Mouse (Mus musculus): ENCODE data around the gene Rxra.

The Rxra gene

GRCm38 (mm10) chr2:27671633-27672091 lies 4.6 kb upstream of the Rxra start:
- DNase-seq, result no peak

- DNase-seq, result peak; percentile 75
These were observed 462 bp downstream of the Rxra start for GRCm38 (mm10) chr2:27676478-27677325.

- DNase-seq, result peak; percentile 60
These were observed 1.4 kb downstream of the Rxra start for GRCm38 (mm10) chr2:27677411-27678310.

- DNase-seq, result no peak
These were observed 2.1 kb downstream of the Rxra start for GRCm38 (mm10) chr2:27678331-27678730.

- DNase-seq, result no peak
These were observed 2.7 kb downstream of the Rxra start for GRCm38 (mm10) chr2:27678836-27679480.

- no peak for DNase-seq
These were observed 3.4 kb downstream of the Rxra start for GRCm38 (mm10) chr2:27679621-27680025.

GRCm38 (mm10) chr2:27680058-27680457 lies 3.8 kb downstream of the Rxra start:
- DNase-seq, result peak; percentile 14

GRCm38 (mm10) chr2:27680595-27680994 lies 4.4 kb downstream of the Rxra start:
- DNase-seq, result no peak

GRCm38 (mm10) chr2:27681426-27681825 lies 5.2 kb downstream of the Rxra start:
- no peak for DNase-seq

GRCm38 (mm10) chr2:27682096-27682495 lies 5.9 kb downstream of the Rxra start:
- DNase-seq, result no peak

GRCm38 (mm10) chr2:27684017-27684657 lies 7.9 kb downstream of the Rxra start:
- DNase-seq, result no peak

- no peak for DNase-seq
These were observed 9.7 kb downstream of the Rxra start for GRCm38 (mm10) chr2:27685917-27686316.

- DNase-seq, result no peak
These were observed 10.1 kb downstream of the Rxra start for GRCm38 (mm10) chr2:27686335-27686734.

GRCm38 (mm10) chr2:27687041-27687440 lies 10.8 kb downstream of the Rxra start:
- no peak for DNase-seq

- no peak for DNase-seq
These were observed 11.7 kb downstream of the Rxra start for GRCm38 (mm10) chr2:27687973-27688372.

GRCm38 (mm10) chr2:27690714-27691113 lies 14.5 kb downstream of the Rxra start:
- DNase-seq, result no peak

GRCm38 (mm10) chr2:27691139-27691720 lies 15.0 kb downstream of the Rxra start:
- no peak for DNase-seq

GRCm38 (mm10) chr2:27692608-27693007 lies 16.4 kb downstream of the Rxra start:
- DNase-seq, result no peak

- peak; percentile 75 for DNase-seq
These were observed 17.4 kb downstream of the Rxra start for GRCm38 (mm10) chr2:27693684-27694083.

GRCm38 (mm10) chr2:27699574-27699973 lies 23.3 kb downstream of the Rxra start:
- no peak for DNase-seq

- no peak for DNase-seq
These were observed 26.0 kb downstream of the Rxra start for GRCm38 (mm10) chr2:27702283-27702682.
